Mouse (Mus musculus): ENCODE results near the gene Olfr638.

- no peak for TF ChIP-seq POLR2A (IDR thresholded peaks at IDR 0.05; ENCODE audit: low read depth, low read length)
- no peak for TF ChIP-seq CTCF (IDR thresholded peaks at IDR 0.05; ENCODE audit: extremely low read depth, insufficient read depth, insufficient read length, insufficient replicate concordance)
Observed at GRCm38 (mm10) chr7:104052566-104052965, 54.0 kb downstream of the Olfr638 start, which contains the start of gene Olfr642.

Measured in spleen, adult 2 months (tissue).